Mouse (Mus musculus) T-helper 1 cell (primary cell): ENCODE measurements around the gene Papola.

Experiments used
- in situ Hi-C: fragments of 300-600 bp; cut with MboI, MseI; formaldehyde crosslinking; loops from one replicate; pipeline ENCODE4 v1.15.1; 2025; ENCODE audit warnings: high pct_unique_total_duplicates

The Papola gene

GRCm38 (mm10) chr12:105784196-105784999, at the start of gene Papola:
TSS of gene Papola (plus strand) at chr12:105784694.
- in situ Hi-C loops, result no loop called here

- in situ Hi-C loops, result no loop called here
These were observed 49.1 kb upstream of the Papola start for GRCm38 (mm10) chr12:105735226-105735888.

- in situ Hi-C loops, result no loop called here
These were observed 48.6 kb upstream of the Papola start for GRCm38 (mm10) chr12:105735889-105736251.

- in situ Hi-C loops, result no loop called here
These were observed 46.0 kb upstream of the Papola start for GRCm38 (mm10) chr12:105738316-105739096.

GRCm38 (mm10) chr12:105739656-105740055, 44.8 kb upstream of the Papola start:
- in situ Hi-C loops, result no loop called here

GRCm38 (mm10) chr12:105748114-105748513, 36.4 kb upstream of the Papola start:
- in situ Hi-C loops, result no loop called here

- in situ Hi-C loops, result no loop called here
These were observed 30.7 kb upstream of the Papola start for GRCm38 (mm10) chr12:105753813-105754212.

GRCm38 (mm10) chr12:105757816-105758497, 26.5 kb upstream of the Papola start:
- in situ Hi-C loops, result no loop called here

- in situ Hi-C loops, result no loop called here
These were observed 25.6 kb upstream of the Papola start for GRCm38 (mm10) chr12:105758911-105759310.

- in situ Hi-C loops, result no loop called here
These were observed 24.5 kb upstream of the Papola start for GRCm38 (mm10) chr12:105759849-105760478.

GRCm38 (mm10) chr12:105761171-105761570, 23.3 kb upstream of the Papola start:
- in situ Hi-C loops, result no loop called here

GRCm38 (mm10) chr12:105761629-105762028, 22.9 kb upstream of the Papola start:
- in situ Hi-C loops, result no loop called here

- in situ Hi-C loops, result no loop called here
These were observed 14.8 kb upstream of the Papola start for GRCm38 (mm10) chr12:105769700-105770099.

GRCm38 (mm10) chr12:105774871-105775270, 9.6 kb upstream of the Papola start:
- in situ Hi-C loops, result no loop called here

- in situ Hi-C loops, result no loop called here
These were observed 6.8 kb upstream of the Papola start for GRCm38 (mm10) chr12:105777651-105778050.

GRCm38 (mm10) chr12:105785000-105785774, 693 bp downstream of the Papola start:
- in situ Hi-C loops, result no loop called here

- in situ Hi-C loops, result no loop called here
These were observed 1.6 kb downstream of the Papola start for GRCm38 (mm10) chr12:105786113-105786512.

GRCm38 (mm10) chr12:105787626-105788025, 3.1 kb downstream of the Papola start:
- in situ Hi-C loops, result no loop called here

GRCm38 (mm10) chr12:105789885-105790284, 5.4 kb downstream of the Papola start:
- in situ Hi-C loops, result loop anchor here (10.0 kb wide), 1 partner anchor 775 kb away; no protein-coding TSS in a partner anchor

GRCm38 (mm10) chr12:105794896-105795295, 10.4 kb downstream of the Papola start:
- in situ Hi-C loops, result loop anchor here (10.0 kb wide), 1 partner anchor 780 kb away; no protein-coding TSS in a partner anchor
